Comparison of ENCODE assay signal across 25 mouse cellular contexts in genomic region chr9:32629385-32629981, GRCm38 (mm10). TPM values are rescaled to one million over a fixed set of nuclear protein-coding genes. Genes with fewer than 3 reads are reported as not detected.
DNase-seq lines count a peak whose midpoint lies in the region; ATAC-seq and TF ChIP-seq lines count a peak whose summit lies in the region.
"Had no signal": no experiment of that assay in that cellular context is flagged by ENCODE, and none has a peak within 500 bp of the region (broad histone marks: within the 10 kb centered on the region; RNA-seq: fewer than 3 reads in every experiment).

No protein-coding gene starts in this region.

- DNase-seq in Patski (ENCODE audit: low read depth, low spot score), result peak; percentile 61
- DNase-seq in midbrain, postnatal 0 days (ENCODE audit: low spot score), result no peak
- no peak for DNase-seq in liver, embryonic 11.5 days (ENCODE audit: low spot score)
- DNase-seq: adrenal gland, adult 2 months; adrenal gland, postnatal 14 days; B cell, adult 2 months; cerebellum, adult 18-20 months; cerebellum, adult 9-10 months; cerebellum, postnatal 14 days; forebrain, postnatal 0 days; gastrocnemius, postnatal 25 days; heart, adult 18-20 months; heart, postnatal 10 days; heart, postnatal 36 days; kidney, adult 11 months had no signal

- TF ChIP-seq POLR2A in myocyte (IDR thresholded peaks at IDR 0.05; ENCODE audit: insufficient read length, low read depth), result no peak

- H3K4me3 ChIP-seq in intestine, embryonic 15.5 days (replicated peaks), result no peak overlapping the region
- no peak overlapping the region for H3K4me3 ChIP-seq in intestine, postnatal 0 days (ENCODE audit: low read depth, low read length)
- no peak overlapping the region for H3K4me3 ChIP-seq in myocyte
- no peak overlapping the region for H3K4me3 ChIP-seq in midbrain, postnatal 0 days (ENCODE audit: low read depth, low read length)
- H3K4me3 ChIP-seq in liver, embryonic 11.5 days (ENCODE audit: low read depth, low read length), result no peak overlapping the region
- H3K4me3 ChIP-seq: heart, embryonic 12.5 days; heart, embryonic 15.5 days; hindbrain, embryonic 10.5 days; hindbrain, embryonic 13.5 days had no signal

- H3K4me2 ChIP-seq in intestine, embryonic 15.5 days (replicated peaks), result no peak overlapping the region
- H3K4me2 ChIP-seq in intestine, postnatal 0 days (replicated peaks; ENCODE audit: low read depth), result no peak overlapping the region
- H3K4me2 ChIP-seq in myocyte (ENCODE audit: low read depth), result no peak overlapping the region
- no peak overlapping the region for H3K4me2 ChIP-seq in midbrain, postnatal 0 days (ENCODE audit: low read depth, low read length, poor library complexity, severe bottlenecking)
- no peak overlapping the region for H3K4me2 ChIP-seq in liver, embryonic 11.5 days
- H3K4me2 ChIP-seq: heart, embryonic 12.5 days; heart, embryonic 15.5 days; hindbrain, embryonic 13.5 days had no signal

- no peaks in the 10 kb centered on the region for H3K27me3 ChIP-seq in intestine, embryonic 15.5 days (replicated peaks)
- H3K27me3 ChIP-seq in intestine, postnatal 0 days (replicated peaks; ENCODE audit: control insufficient read depth, insufficient read depth, low read length), result no peaks in the 10 kb centered on the region
- no peaks in the 10 kb centered on the region for H3K27me3 ChIP-seq in Patski
- H3K27me3 ChIP-seq in myocyte (ENCODE audit: control insufficient read depth, insufficient read depth, insufficient read length), result no peaks in the 10 kb centered on the region
- no peaks in the 10 kb centered on the region for H3K27me3 ChIP-seq in midbrain, postnatal 0 days (ENCODE audit: insufficient read depth, low read length)
- no peaks in the 10 kb centered on the region for H3K27me3 ChIP-seq in liver, embryonic 11.5 days (replicated peaks; ENCODE audit: control insufficient read depth, insufficient read depth, low read length)
- H3K27me3 ChIP-seq: heart, embryonic 15.5 days had no signal

- no peaks in the 10 kb centered on the region for H3K79me2 ChIP-seq in myocyte (ENCODE audit: control insufficient read depth, insufficient read depth)

- no peak for TF ChIP-seq CTCF in intestine, postnatal 0 days (IDR thresholded peaks at IDR 0.05; ENCODE audit: low read depth)
- no peak for TF ChIP-seq CTCF in Patski (IDR thresholded peaks at IDR 0.05)
- TF ChIP-seq CTCF in midbrain, postnatal 0 days (IDR thresholded peaks at IDR 0.05), result no peak

- H3K9ac ChIP-seq in intestine, embryonic 15.5 days, result no peak overlapping the region
- H3K9ac ChIP-seq in intestine, postnatal 0 days (ENCODE audit: low read depth, low read length), result no peak overlapping the region
- no peak overlapping the region for H3K9ac ChIP-seq in midbrain, postnatal 0 days (replicated peaks; ENCODE audit: low read length, poor library complexity, severe bottlenecking)
- no peak overlapping the region for H3K9ac ChIP-seq in liver, embryonic 11.5 days (ENCODE audit: low read depth, low read length)
- H3K9ac ChIP-seq: forebrain, postnatal 0 days; heart, embryonic 12.5 days; heart, embryonic 15.5 days; hindbrain, embryonic 13.5 days had no signal

- peak; percentile 53; the same call in 1 of the 2 replicates for ATAC-seq in intestine, embryonic 15.5 days
- no peak for ATAC-seq in intestine, postnatal 0 days
- ATAC-seq in Patski, result peak; percentile 54
- ATAC-seq in midbrain, postnatal 0 days (ENCODE audit: low FRiP score), result no peak
- no peak for ATAC-seq in liver, embryonic 11.5 days (replicated peaks; ENCODE audit: low FRiP score)
- ATAC-seq: CD4-positive, CD25-positive, alpha-beta regulatory T cell, adult 4 months; forebrain, embryonic 14.5 days; forebrain, postnatal 0 days; hindbrain, embryonic 16.5 days had no signal

- no peaks in the 10 kb centered on the region for H3K9me3 ChIP-seq in intestine, embryonic 15.5 days
- H3K9me3 ChIP-seq in intestine, postnatal 0 days (ENCODE audit: control insufficient read depth), result no peaks in the 10 kb centered on the region
- H3K9me3 ChIP-seq in midbrain, postnatal 0 days (ENCODE audit: low read length), result no peaks in the 10 kb centered on the region
- H3K9me3 ChIP-seq in liver, embryonic 11.5 days (ENCODE audit: control insufficient read depth, low read length), result no peaks in the 10 kb centered on the region
- H3K9me3 ChIP-seq: heart, embryonic 12.5 days; heart, embryonic 15.5 days; hindbrain, embryonic 10.5 days; hindbrain, embryonic 13.5 days had no signal

- no peak overlapping the region for H3ac ChIP-seq in myocyte (ENCODE audit: control insufficient read depth, insufficient read length)

- POLR2A ChIA-PET in Patski (lab: Charles Lee), result no interaction called here

- H3K27ac ChIP-seq in intestine, embryonic 15.5 days, result no peak overlapping the region
- H3K27ac ChIP-seq in intestine, postnatal 0 days (ENCODE audit: low read depth, low read length), result no peak overlapping the region
- H3K27ac ChIP-seq in midbrain, postnatal 0 days (ENCODE audit: low read depth, low read length), result no peak overlapping the region
- no peak overlapping the region for H3K27ac ChIP-seq in liver, embryonic 11.5 days (ENCODE audit: low read depth, low read length)
- H3K27ac ChIP-seq: heart, embryonic 15.5 days; hindbrain, embryonic 10.5 days; hindbrain, embryonic 13.5 days had no signal

- H3K4me1 ChIP-seq in intestine, embryonic 15.5 days (replicated peaks), result no peaks in the 10 kb centered on the region
- no peaks in the 10 kb centered on the region for H3K4me1 ChIP-seq in intestine, postnatal 0 days (replicated peaks; ENCODE audit: control insufficient read depth, insufficient read depth, low read length)
- H3K4me1 ChIP-seq in midbrain, postnatal 0 days (ENCODE audit: insufficient read depth, low read length), result no peaks in the 10 kb centered on the region
- H3K4me1 ChIP-seq in liver, embryonic 11.5 days (replicated peaks; ENCODE audit: control insufficient read depth, insufficient read depth, low read length), result no peaks in the 10 kb centered on the region
- H3K4me1 ChIP-seq: heart, embryonic 12.5 days; heart, embryonic 15.5 days; hindbrain, embryonic 10.5 days; hindbrain, embryonic 13.5 days had no signal

- CTCF ChIA-PET in Patski (lab: Charles Lee), result no interaction called here

- in situ Hi-C loops in Patski (cut with MboI; ENCODE audit: low pct_unique_long_range_greater_than_20kb), result no loop called here

- 49% methylated on average over 1 of the region's 1 CpGs for WGBS in intestine, embryonic 15.5 days
- WGBS in intestine, postnatal 0 days, result 42% methylated on average over 1 of the region's 1 CpGs
- 66% methylated on average over 1 of the region's 1 CpGs for WGBS in midbrain, postnatal 0 days
- WGBS in liver, embryonic 11.5 days, result 69% methylated on average over 1 of the region's 1 CpGs

- no peaks in the 10 kb centered on the region for H3K36me3 ChIP-seq in intestine, embryonic 15.5 days
- no peaks in the 10 kb centered on the region for H3K36me3 ChIP-seq in intestine, postnatal 0 days (ENCODE audit: control insufficient read depth, insufficient read depth)
- no peaks in the 10 kb centered on the region for H3K36me3 ChIP-seq in myocyte (ENCODE audit: control insufficient read depth, insufficient read depth)
- H3K36me3 ChIP-seq in midbrain, postnatal 0 days (ENCODE audit: insufficient read depth, low read length), result no peaks in the 10 kb centered on the region
- no peaks in the 10 kb centered on the region for H3K36me3 ChIP-seq in liver, embryonic 11.5 days (ENCODE audit: control insufficient read depth, insufficient read depth, low read length)
- H3K36me3 ChIP-seq: heart, embryonic 12.5 days; heart, embryonic 15.5 days; hindbrain, embryonic 10.5 days; hindbrain, embryonic 13.5 days had no signal

TF ChIP-seq in myocyte, 11 proteins besides CTCF, POLR2A, EP300 and RAD21:
- TF ChIP-seq CEBPB (IDR thresholded peaks at IDR 0.05; ENCODE audit: insufficient read depth, poor library complexity, severe bottlenecking) (peak; percentile 86), REST (IDR thresholded peaks at IDR 0.05; ENCODE audit: insufficient read depth, insufficient read length) (no peak)
TF ChIP-seq in myocyte: peak in this region for 1.

RNA-seq across cellular contexts. Expression of gene Ets1, which starts 6.5 kb away (rescaled TPM):
- polyA plus RNA-seq in intestine, embryonic 15.5 days (2015; fragmentation: Nextera tagmentation; extraction: Ambion mirVana), result 38.5 and 43.0 TPM in 2 replicates
- polyA plus RNA-seq in intestine, postnatal 0 days (2015; fragmentation: Nextera tagmentation; extraction: Ambion mirVana), result 13.3 and 13.6 TPM in 2 replicates
- polyA plus RNA-seq in Patski (2021), result 48.3 TPM
- 5.4 TPM for polyA plus RNA-seq in myocyte (2012; fragmentation: generic; extraction: Trizol)
- total RNA-seq in midbrain, postnatal 0 days (2014; rRNA removed), result 10.8 and 16.0 TPM in 2 replicates
- 8.4 and 8.9 TPM in 2 replicates for polyA plus RNA-seq in midbrain, postnatal 0 days (2015; fragmentation: Nextera tagmentation; extraction: Ambion mirVana)
- 31.4 and 35.8 TPM in 2 replicates for polyA plus RNA-seq in liver, embryonic 11.5 days (2014; fragmentation: Nextera tagmentation; extraction: Ambion mirVana)

Comparison
In these comparisons a context has a peak if more than half of its experiments do, and no peak if none do; other contexts are left out.
1. ATAC-seq: peak in intestine, embryonic 15.5 days (single experiment) and Patski (single experiment); none in intestine, postnatal 0 days (single experiment), midbrain, postnatal 0 days (single experiment) and liver, embryonic 11.5 days (single experiment).